Mouse (Mus musculus) limb, embryonic 10.5 days (tissue): ENCODE data around the gene Clmn. TPM values are rescaled to one million over a fixed set of nuclear protein-coding genes. Genes with fewer than 3 reads are reported as not detected.
A peak's percentile ranks its signal among the peaks of the same experiment; 100 is the strongest.

ENCODE experiments used
- DNase-seq: peaks from one replicate; pipeline ENCODE4 v3.0.0-alpha.2; 2017; ENCODE audit warnings: low spot score
- H3K27ac ChIP-seq: fragments of 300-500 bp; sonication (generic); 2 replicates; pipeline ENCODE4 v1.5.1; 2016; ENCODE audit warnings: mild to moderate bottlenecking
- H3K27me3 ChIP-seq: fragments of 300-500 bp; sonication (generic); 2 replicates; pipeline ENCODE4 v1.6.1; 2016; ENCODE audit warnings: low read depth, mild to moderate bottlenecking; ENCODE audit not compliant: poor library complexity, severe bottlenecking
- H3K36me3 ChIP-seq: fragments of 300-500 bp; sonication (generic); 2 replicates; pipeline ENCODE4 v1.6.1; 2016; ENCODE audit warnings: mild to moderate bottlenecking, moderate library complexity
- H3K4me1 ChIP-seq: fragments of 300-500 bp; sonication (generic); 2 replicates; pipeline ENCODE4 v1.6.1; 2016
- H3K4me3 ChIP-seq: fragments of 300-500 bp; sonication (generic); 2 replicates; pipeline ENCODE4 v1.5.1; 2016; ENCODE audit warnings: mild to moderate bottlenecking, moderate library complexity
- H3K9me3 ChIP-seq: fragments of 300-500 bp; sonication (generic); replicated peaks from 2 replicates; pipeline ENCODE4 v1.6.1; 2016; ENCODE audit warnings: mild to moderate bottlenecking
- WGBS: fragments of 180-500 bp; shearing (Covaris S2); methylation state at CpG from one replicate; pipeline ENCODE4 v1.1.7; 2016; 5-methylcytosine and 5-hydroxymethylcytosine counted together
- polyA plus RNA-seq: library from polyadenylated mRNA; unstranded; fragments of >200 nt; fragmentation: Nextera tagmentation; extraction: Ambion mirVana; gene quantifications from 2 replicates; pipeline ENCODE4 v1.2.1, GENCODE M21; 2016

The Clmn gene
- polyA plus RNA-seq, 1 experiment from 2014 or later: 3.0 TPM

DNA sequence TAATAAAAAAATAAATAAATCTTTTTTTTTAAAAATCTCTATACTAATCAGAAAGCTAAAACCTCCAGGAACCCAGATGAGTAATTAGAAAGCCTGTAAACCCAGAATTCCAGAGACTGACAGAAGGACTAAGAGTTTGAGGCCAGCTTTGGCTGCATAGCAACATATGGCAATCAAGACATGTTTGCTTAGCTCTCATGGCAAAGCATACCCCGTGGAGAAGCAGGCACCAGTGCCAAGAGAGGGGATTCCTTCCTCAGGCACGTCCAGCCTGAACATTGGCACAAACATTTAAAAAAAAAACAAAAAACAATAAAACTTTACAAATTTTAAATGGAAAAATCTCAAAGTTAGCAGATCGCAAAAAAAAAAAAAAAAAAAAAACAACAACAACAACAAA is 4.9 kb upstream of the Clmn start:
- H3K4me1 ChIP-seq: peaks cover 10% of the 10 kb centered on the region
- WGBS: 88% methylated on average over 3 of the region's 3 CpGs

DNA sequence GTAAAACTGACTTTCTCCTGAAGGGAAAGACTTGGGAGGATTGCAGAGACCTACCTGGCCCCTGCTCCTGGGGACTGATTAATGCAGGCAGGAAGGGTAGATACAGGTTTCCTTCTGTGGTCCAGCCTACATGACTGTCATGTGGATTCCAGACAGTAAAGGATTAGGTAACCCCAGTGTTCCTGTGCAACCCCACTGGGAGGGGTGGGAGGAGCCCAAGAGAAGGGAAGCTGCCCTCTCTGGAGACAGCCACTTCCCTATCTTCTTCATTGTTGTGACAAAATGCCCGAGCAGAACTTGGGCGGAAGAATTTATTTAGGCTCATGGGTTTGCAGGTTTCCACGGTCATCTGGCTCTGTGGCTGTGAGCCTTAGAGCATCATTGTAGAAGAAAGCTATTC is 3.6 kb upstream of the Clmn start:
- Histone ChIP-seq H3K27me3 (0 out of 2 replicates have a peak, but pooled peaks cover 3% of the 10 kb centered on the region), H3K27ac (no peak overlapping the region), H3K9me3 (no peaks in the 10 kb centered on the region), H3K4me3 (no peak overlapping the region), H3K36me3 (no peaks in the 10 kb centered on the region), H3K4me1 (peaks cover 23% of the 10 kb centered on the region)
- DNase-seq: no peak
- WGBS: 85% methylated on average over 3 of the region's 3 CpGs

More for the DNA sequence above, 4.9 kb upstream of the Clmn start:
- no peak for DNase-seq
- H3K36me3 ChIP-seq: no peaks in the 10 kb centered on the region
- H3K4me3 ChIP-seq: no peak overlapping the region
- no peaks in the 10 kb centered on the region for H3K9me3 ChIP-seq
- no peaks in the 10 kb centered on the region for H3K27me3 ChIP-seq
- no peak overlapping the region for H3K27ac ChIP-seq

DNA sequence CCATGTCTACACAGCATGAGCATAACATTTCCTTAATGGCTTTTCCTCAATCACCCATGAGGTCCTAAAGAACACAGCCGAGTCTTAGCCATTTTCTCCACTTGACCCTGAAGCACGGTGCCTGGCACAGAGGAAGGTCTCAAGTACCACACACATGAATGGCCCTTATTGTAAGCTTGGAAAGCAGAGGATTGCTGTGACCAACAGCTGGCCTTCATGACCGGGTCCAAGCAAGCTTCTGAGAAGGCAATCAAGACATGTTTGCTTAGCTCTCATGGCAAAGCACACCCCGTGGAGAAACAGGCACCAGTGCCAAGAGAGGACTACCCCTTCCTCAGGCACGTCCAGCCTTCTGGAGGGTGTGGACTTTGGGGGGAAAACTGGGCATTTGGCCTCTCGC is 3.0 kb upstream of the Clmn start:
- DNase-seq: no peak
- Histone ChIP-seq H3K4me1 (peaks cover 24% of the 10 kb centered on the region), H3K4me3 (no peak overlapping the region), H3K9me3 (no peaks in the 10 kb centered on the region; the same call in 1 of the 2 replicates), H3K27me3 (0 out of 2 replicates have a peak, but pooled peaks cover 3% of the 10 kb centered on the region), H3K27ac (no peak overlapping the region), H3K36me3 (peaks cover 1% of the 10 kb centered on the region; the same call in 1 of the 2 replicates)
- 85% methylated on average over 6 of the region's 6 CpGs for WGBS

DNA sequence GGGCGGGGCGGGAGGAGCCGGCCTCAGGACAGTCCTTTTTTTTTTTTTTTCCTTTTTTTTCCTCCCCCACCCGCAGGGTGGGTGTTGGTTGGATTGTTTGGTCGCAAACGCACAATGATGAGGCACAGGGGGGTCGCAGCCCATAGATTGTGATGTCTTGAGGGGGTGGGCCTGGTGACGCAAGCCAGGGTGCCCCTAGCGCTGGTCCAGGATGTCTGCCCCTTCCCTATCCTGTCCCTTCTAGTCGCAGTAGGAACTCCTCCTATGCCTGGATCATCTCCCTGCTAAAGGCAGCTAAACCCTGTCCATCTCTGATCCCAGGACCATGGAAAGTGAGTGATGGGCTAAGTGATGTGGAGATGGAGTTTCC is 275 bp upstream of the Clmn start:
- Histone ChIP-seq H3K4me3 (peak overlapping the region; percentile 69), H3K9me3 (no peaks in the 10 kb centered on the region; the same call in 1 of the 2 replicates), H3K27me3 (0 out of 2 replicates have a peak, but pooled peaks cover 3% of the 10 kb centered on the region), H3K27ac (peak overlapping the region; percentile 91), H3K4me1 (peaks cover 35% of the 10 kb centered on the region), H3K36me3 (peaks cover 2% of the 10 kb centered on the region; the same call in 1 of the 2 replicates)
- peak; percentile 57 for DNase-seq
- 1% methylated on average over 9 of the region's 10 CpGs for WGBS

DNA sequence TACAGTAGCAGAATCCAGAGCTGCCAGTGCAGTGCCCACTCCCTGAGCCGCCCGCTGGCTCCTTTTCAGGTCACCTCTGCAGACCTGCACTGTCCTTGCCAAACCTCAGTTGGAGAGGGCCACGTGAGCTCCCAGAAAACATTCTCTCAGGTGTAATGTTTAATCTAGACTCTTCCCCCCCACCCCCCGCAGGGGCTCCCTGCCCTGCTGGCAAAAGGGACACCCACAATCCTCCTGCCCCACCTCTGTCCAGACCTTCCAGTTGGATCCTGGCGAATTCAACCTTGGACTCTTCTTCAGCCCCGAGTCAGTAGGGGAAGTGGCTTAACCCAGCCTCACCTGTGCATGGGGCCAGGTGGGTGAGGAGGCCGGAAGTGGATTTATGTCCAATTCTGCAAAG is 1.2 kb downstream of the Clmn start:
- H3K36me3 ChIP-seq: peaks cover 2% of the 10 kb centered on the region; the same call in 1 of the 2 replicates
- no peak overlapping the region for H3K27ac ChIP-seq
- 84% methylated on average over 7 of the region's 7 CpGs for WGBS

DNA sequence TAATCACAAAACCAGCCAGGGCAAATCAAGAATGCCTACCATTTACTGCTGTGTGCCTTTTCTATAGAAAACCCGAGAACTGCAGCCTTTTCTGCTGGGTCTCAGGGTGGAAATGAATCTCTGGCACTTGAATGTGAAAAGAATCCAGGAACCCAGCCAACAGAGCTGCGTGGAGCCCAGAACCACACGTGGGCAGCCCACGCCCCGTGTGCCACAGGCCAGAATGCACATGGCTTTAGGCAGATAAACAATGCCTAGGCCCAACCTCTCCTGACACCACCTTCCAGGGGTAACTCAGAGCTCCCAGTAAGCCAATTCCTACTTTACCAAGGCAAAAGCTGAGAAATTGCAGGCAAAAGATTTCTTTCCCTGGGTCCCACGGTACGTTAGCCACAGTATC is 5.7 kb downstream of the Clmn start:
- no peak for DNase-seq
- WGBS: 93% methylated on average over 7 of the region's 7 CpGs

More for the DNA sequence above, 1.2 kb downstream of the Clmn start:
- Histone ChIP-seq H3K4me3 (peak overlapping the region; percentile 69), H3K4me1 (peaks cover 47% of the 10 kb centered on the region), H3K9me3 (no peaks in the 10 kb centered on the region; the same call in 1 of the 2 replicates), H3K27me3 (0 out of 2 replicates have a peak, but pooled peaks cover 3% of the 10 kb centered on the region)
- no peak for DNase-seq

DNA sequence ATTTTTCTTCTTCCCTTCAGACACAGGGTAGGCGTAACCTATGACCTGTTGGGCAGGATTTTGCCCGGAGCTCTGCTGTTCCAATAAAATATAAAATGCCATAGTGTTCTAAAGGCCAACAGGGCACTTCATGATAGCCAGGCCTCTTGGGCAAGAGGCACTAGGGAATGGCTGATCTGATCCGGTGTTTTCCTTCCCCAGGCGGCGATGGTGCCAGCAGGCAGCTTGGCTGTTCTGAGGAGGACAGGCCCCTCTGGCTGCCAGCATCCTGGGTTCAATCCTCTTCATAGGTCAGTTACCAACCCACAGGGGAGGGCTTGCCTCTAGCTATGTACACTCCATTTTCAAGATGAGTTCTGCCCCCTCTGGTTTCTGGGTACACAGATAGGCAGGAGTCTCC is 6.1 kb downstream of the Clmn start:
- 85% methylated on average over 5 of the region's 5 CpGs for WGBS
- Histone ChIP-seq H3K9me3 (no peaks in the 10 kb centered on the region; the same call in 1 of the 2 replicates), H3K27ac (no peak overlapping the region)

More for the DNA sequence above, 5.7 kb downstream of the Clmn start:
- H3K27ac ChIP-seq: 0 out of 2 replicates have a peak overlapping the region, but pooled peaks have one; percentile 50
- peaks cover 58% of the 10 kb centered on the region for H3K4me1 ChIP-seq
- H3K27me3 ChIP-seq: 0 out of 2 replicates have a peak, but pooled peaks cover 3% of the 10 kb centered on the region
- no peak overlapping the region for H3K4me3 ChIP-seq
- H3K9me3 ChIP-seq: no peaks in the 10 kb centered on the region; the same call in 1 of the 2 replicates
- peaks cover 2% of the 10 kb centered on the region; the same call in 1 of the 2 replicates for H3K36me3 ChIP-seq

DNA sequence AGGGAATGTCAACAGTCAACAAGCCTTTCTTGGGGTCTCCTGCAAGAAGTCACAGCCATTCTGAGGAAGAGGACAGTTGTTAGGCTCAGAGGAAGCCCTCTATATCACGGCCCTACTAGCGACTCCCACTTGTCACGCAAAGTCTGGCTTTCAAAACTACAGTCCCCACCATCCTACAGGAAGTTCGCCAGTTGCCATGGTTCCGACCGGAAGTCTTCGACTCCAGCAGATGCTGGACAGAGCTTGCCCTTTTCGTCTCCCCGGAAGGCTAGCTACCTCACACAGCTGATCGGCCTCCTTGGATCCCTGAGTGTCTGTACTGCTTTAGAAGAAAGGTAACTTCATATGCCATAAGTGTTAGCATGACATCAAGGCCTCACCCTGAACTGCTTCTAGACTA is 7.3 kb downstream of the Clmn start:
- H3K4me1 ChIP-seq: peaks cover 62% of the 10 kb centered on the region
- no peak overlapping the region for H3K4me3 ChIP-seq
- no peaks in the 10 kb centered on the region for H3K27me3 ChIP-seq
- no peak overlapping the region for H3K27ac ChIP-seq
- H3K36me3 ChIP-seq: no peaks in the 10 kb centered on the region
- H3K9me3 ChIP-seq: no peaks in the 10 kb centered on the region
- DNase-seq: no peak
- WGBS: 84% methylated on average over 10 of the region's 10 CpGs

More for the DNA sequence above, 6.1 kb downstream of the Clmn start:
- DNase-seq: no peak
- Histone ChIP-seq H3K27me3 (0 out of 2 replicates have a peak, but pooled peaks cover under 1% of the 10 kb centered on the region), H3K4me1 (peaks cover 58% of the 10 kb centered on the region), H3K4me3 (no peak overlapping the region), H3K36me3 (peaks cover 2% of the 10 kb centered on the region; the same call in 1 of the 2 replicates)

DNA sequence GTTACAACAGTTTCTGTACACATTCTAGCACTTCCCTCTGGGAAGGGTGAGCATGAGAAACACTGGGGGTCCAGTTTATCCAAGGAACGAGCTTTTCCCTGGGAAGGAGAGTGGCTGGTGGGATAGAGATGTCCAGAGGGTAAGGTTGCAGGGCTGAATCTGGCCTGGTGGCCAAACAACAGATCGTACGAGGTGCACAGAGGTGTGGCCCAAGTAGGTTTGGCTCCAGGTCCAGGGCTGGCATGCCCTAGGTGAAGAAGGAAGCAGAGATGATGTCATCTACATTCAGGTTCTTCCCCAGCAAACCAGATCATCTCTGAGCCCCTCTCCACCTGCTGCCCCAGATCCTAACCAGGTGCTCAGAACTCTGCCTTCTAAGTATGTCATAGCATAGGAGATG is 8.3 kb downstream of the Clmn start:
- no peaks in the 10 kb centered on the region for H3K36me3 ChIP-seq
- no peaks in the 10 kb centered on the region for H3K27me3 ChIP-seq
- peaks cover 64% of the 10 kb centered on the region for H3K4me1 ChIP-seq
- 86% methylated on average over 3 of the region's 3 CpGs for WGBS
- H3K27ac ChIP-seq: no peak overlapping the region
- H3K9me3 ChIP-seq: no peaks in the 10 kb centered on the region
- H3K4me3 ChIP-seq: no peak overlapping the region
- no peak for DNase-seq

DNA sequence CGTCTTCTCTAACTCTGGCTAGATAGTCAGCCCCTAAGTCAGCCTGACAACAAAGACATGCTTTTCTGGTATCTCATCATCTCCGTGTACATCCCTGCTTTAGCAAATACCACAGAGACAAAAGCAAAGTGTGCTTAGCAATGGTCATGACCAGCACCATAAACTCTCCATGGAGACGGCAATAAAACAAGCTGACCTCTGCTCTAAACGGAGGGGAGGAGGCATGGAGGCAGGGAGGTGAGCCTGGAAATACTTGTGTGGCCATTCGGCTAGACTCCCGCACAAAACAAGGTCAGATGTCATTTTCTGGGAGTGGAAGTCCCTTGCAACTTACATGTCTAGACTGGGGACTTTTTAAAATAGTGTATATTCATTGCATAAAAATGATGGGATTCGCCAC is 9.3 kb downstream of the Clmn start:
- 43% methylated on average over 7 of the region's 7 CpGs for WGBS
- Histone ChIP-seq H3K4me3 (no peak overlapping the region), H3K27ac (no peak overlapping the region), H3K9me3 (no peaks in the 10 kb centered on the region), H3K4me1 (peaks cover 71% of the 10 kb centered on the region), H3K27me3 (no peaks in the 10 kb centered on the region), H3K36me3 (no peaks in the 10 kb centered on the region)
- DNase-seq: no peak

DNA sequence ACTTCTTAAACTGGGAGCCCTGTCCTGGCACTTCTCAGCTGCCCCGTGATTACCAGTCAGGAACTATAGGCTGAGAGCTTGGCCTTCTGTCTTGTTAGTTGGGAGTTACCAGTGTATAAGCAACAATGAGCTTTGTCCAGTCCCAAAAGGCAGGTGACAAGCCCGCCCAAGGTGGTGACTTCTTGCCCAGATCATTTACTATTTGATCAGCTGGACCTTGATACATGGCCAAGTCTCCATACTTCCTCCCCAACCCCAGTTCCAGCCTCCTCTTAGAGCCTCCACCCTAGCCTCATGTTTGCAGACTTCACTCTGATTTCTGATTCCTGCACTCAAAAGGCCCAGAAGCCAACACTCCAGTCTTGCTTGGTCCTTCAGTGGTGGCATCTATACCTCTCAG is 10.1 kb downstream of the Clmn start:
- Histone ChIP-seq H3K36me3 (no peaks in the 10 kb centered on the region), H3K27me3 (no peaks in the 10 kb centered on the region), H3K9me3 (no peaks in the 10 kb centered on the region), H3K4me1 (peaks cover 73% of the 10 kb centered on the region), H3K27ac (no peak overlapping the region), H3K4me3 (no peak overlapping the region)
- no peak for DNase-seq
- WGBS: 93% methylated on average over 2 of the region's 2 CpGs

DNA sequence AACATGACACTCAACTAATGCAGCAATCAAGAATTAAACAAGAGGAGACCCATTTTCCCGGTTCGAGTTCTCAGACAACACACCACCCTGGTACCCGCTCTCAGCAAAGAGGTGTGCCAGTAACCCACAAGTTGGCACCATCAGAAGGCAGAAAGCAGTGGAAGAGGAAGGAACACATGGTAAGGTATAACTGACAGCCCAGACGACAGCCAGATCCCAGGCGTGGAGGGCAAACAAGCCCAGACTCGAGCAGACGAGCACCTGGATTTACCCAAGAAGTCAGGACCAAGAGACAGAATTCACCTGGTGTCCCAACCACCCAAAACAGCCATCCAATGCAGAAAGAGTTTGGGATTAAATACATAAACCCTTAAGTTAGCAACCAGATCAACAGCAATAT is 11.5 kb downstream of the Clmn start:
- no peak overlapping the region for H3K4me3 ChIP-seq
- H3K27me3 ChIP-seq: no peaks in the 10 kb centered on the region
- 84% methylated on average over 7 of the region's 7 CpGs for WGBS
- no peak overlapping the region for H3K27ac ChIP-seq
- H3K4me1 ChIP-seq: peaks cover 58% of the 10 kb centered on the region
- no peaks in the 10 kb centered on the region for H3K36me3 ChIP-seq
- H3K9me3 ChIP-seq: no peaks in the 10 kb centered on the region
- DNase-seq: no peak

DNA sequence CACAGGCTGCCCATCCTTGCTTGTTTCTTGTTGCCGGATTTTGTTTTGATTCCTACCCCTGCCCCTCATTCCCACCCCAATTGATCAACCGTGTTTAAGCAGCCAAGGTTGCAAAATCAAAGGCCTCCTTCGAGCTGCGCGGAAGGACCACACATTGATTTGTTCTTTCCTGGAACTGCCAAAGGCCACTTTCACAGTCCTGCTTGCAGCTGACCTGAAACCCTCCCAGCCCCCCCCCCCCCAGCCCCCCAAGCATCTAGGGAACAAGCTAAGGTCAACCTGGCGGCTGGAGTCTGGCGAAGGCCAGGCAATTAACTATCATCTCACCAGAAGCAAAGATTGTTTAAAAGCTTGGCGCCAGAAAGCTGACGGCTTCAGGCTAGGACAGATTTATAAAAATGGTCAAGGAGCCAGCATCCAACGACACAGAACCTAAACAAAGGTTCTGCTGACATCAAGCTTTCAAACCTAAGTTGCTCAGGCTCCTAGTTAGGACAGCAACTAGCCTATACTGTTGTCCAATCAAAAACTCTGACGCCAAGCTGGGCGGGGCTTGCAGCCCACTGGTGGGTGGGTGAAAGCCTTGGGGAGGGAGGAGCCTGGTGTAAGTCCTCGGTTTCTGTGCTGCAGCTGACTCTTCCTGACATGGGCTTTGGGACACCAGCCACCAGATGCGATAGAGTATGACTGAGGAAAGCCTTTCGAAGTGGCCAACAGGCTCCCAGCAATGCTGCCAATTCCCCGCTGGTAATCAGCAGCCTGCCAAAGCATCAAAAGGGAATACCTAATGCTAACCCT is 13.0 kb downstream of the Clmn start:
- peak overlapping the region; percentile 81 for H3K27ac ChIP-seq
- H3K36me3 ChIP-seq: no peaks in the 10 kb centered on the region
- H3K27me3 ChIP-seq: no peaks in the 10 kb centered on the region
- H3K4me1 ChIP-seq: peaks cover 51% of the 10 kb centered on the region
- WGBS: 13% methylated on average over 16 of the region's 16 CpGs
- peak; percentile 75 for DNase-seq
- H3K9me3 ChIP-seq: no peaks in the 10 kb centered on the region
- H3K4me3 ChIP-seq: peak overlapping the region; percentile 42
